Mouse (Mus musculus): ENCODE data around the gene Fcer1g. TPM values are rescaled to one million over a fixed set of nuclear protein-coding genes. Genes with fewer than 3 reads are reported as not detected.

Fcer1g gene
- polyA plus RNA-seq, 1 experiment from 2014 or later: 32.1 TPM

DNA sequence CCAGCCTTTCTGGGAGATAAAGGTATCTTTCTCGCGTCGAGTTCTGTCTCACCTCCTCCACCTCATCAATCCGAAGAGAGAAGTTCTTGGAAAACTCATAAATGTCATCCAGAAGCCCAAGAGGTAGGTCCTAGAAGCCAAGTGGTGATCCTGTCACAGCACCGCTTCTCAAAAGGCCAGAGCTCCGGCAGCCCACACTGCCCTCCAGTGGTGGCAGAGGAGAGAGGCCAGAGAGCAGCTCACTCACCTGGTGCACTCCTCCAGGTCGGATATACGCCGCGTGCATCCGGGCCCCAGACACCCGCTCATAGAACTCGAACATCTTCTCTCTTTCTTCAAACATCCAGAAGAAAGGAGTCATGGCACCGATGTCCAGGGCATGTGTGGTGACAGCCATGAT lies 4.3 kb upstream of the Fcer1g start:
- Histone ChIP-seq H3K4me3 (ENCODE audit: low read length) (no peak overlapping the region), H3K9me3 (ENCODE audit: control insufficient read depth, low read length) (no peaks in the 10 kb centered on the region), H3K4me1 (ENCODE audit: control insufficient read depth, insufficient read depth, low read length) (no peaks in the 10 kb centered on the region), H3K4me2 (replicated peaks; ENCODE audit: low read depth, low read length) (no peak overlapping the region), H3K36me3 (ENCODE audit: control insufficient read depth, insufficient read depth, low read length) (peaks cover 99% of the 10 kb centered on the region), H3K9ac (ENCODE audit: low read depth, low read length) (no peak overlapping the region), H3K27me3 (ENCODE audit: control insufficient read depth, insufficient read depth, low read length) (no peaks in the 10 kb centered on the region), H3K27ac (ENCODE audit: low read depth, low read length) (no peak overlapping the region)
- ATAC-seq (ENCODE audit: low FRiP score, low TSS enrichment): no peak
- WGBS: 72% methylated on average over 14 of the region's 14 CpGs

DNA sequence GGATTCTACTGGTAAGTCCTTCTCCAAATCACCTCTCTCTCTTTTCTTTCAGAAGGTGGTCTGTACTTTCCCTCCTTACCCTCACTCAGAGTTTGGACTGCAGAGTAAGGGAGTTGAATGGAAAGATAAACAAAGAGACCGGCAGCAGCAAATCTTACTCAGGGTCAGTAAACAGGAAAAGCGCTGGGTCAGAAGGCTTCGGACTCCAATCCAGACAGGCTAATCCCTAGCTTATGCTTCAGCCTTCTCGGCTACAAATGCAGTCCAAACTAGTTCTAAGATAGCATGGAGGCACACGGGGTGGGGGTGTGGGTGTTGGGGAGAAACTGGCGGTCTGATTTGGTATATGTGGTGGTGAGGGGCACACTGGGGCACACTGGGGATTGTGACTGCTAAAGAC lies 3.3 kb upstream of the Fcer1g start:
- Histone ChIP-seq H3K4me3 (ENCODE audit: low read length) (no peak overlapping the region), H3K27ac (ENCODE audit: low read depth, low read length) (no peak overlapping the region), H3K9ac (ENCODE audit: low read depth, low read length) (no peak overlapping the region), H3K4me2 (replicated peaks; ENCODE audit: low read depth, low read length) (no peak overlapping the region), H3K9me3 (ENCODE audit: control insufficient read depth, low read length) (no peaks in the 10 kb centered on the region), H3K36me3 (ENCODE audit: control insufficient read depth, insufficient read depth, low read length) (peaks cover 93% of the 10 kb centered on the region), H3K27me3 (ENCODE audit: control insufficient read depth, insufficient read depth, low read length) (no peaks in the 10 kb centered on the region), H3K4me1 (ENCODE audit: control insufficient read depth, insufficient read depth, low read length) (no peaks in the 10 kb centered on the region)
- no peak for ATAC-seq (ENCODE audit: low FRiP score, low TSS enrichment)
- 81% methylated on average over 6 of the region's 6 CpGs for WGBS

DNA sequence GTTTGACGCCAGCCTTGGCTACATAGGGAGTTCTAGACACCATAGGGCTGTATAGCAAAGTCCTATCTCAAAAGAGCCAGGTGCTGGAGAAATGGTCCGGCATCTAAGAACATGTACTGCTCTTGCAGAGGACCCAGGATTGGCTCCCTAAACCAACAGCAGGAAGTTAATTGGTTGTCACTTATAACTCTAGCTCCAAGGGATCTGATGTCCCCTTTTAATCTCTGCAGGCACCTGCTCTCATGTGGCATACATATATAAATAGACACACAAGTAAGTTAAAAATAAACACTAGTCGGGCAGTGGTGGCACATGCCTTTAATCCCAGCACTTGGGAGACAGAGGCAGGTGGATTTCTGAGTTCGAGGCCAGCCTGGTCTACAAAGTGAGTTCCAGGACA lies 1.6 kb upstream of the Fcer1g start:
- peaks cover 77% of the 10 kb centered on the region for H3K36me3 ChIP-seq (ENCODE audit: control insufficient read depth, insufficient read depth, low read length)
- no peaks in the 10 kb centered on the region for H3K4me1 ChIP-seq (ENCODE audit: control insufficient read depth, insufficient read depth, low read length)
- H3K9ac ChIP-seq (ENCODE audit: low read depth, low read length): no peak overlapping the region
- no peaks in the 10 kb centered on the region for H3K27me3 ChIP-seq (ENCODE audit: control insufficient read depth, insufficient read depth, low read length)
- no peaks in the 10 kb centered on the region for H3K9me3 ChIP-seq (ENCODE audit: control insufficient read depth, low read length)
- no peak for ATAC-seq (ENCODE audit: low FRiP score, low TSS enrichment)
- WGBS: 91% methylated on average over 4 of the region's 4 CpGs
- no peak overlapping the region for H3K4me2 ChIP-seq (replicated peaks; ENCODE audit: low read depth, low read length)
- no peak overlapping the region for H3K27ac ChIP-seq (ENCODE audit: low read depth, low read length)
- no peak overlapping the region for H3K4me3 ChIP-seq (ENCODE audit: low read length)

DNA sequence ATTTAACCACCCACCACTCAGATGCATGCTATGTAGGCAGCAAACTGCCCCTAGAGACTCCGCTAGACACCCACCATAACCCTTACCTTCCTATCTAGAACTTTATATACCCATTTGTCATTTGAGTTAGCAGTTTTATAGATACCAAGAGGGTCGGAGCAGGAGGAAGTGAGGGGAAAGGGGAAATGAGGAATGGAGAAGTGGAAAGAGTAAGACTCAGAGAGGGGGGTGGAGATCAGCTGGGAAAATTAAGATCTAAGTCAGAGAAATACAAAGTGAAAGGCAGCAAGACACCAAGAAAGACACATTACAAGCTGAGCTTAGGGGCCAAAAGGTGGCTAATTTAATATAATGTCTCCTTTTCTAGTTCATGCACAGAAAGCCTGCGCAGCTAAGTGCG lies 373 bp upstream of the Fcer1g start:
- WGBS: 78% methylated on average over 4 of the region's 4 CpGs
- Histone ChIP-seq H3K4me1 (ENCODE audit: control insufficient read depth, insufficient read depth, low read length) (0 out of 2 replicates have a peak, but pooled peaks cover 3% of the 10 kb centered on the region), H3K4me3 (ENCODE audit: low read length) (no peak overlapping the region), H3K4me2 (replicated peaks; ENCODE audit: low read depth, low read length) (no peak overlapping the region), H3K9ac (ENCODE audit: low read depth, low read length) (no peak overlapping the region), H3K36me3 (ENCODE audit: control insufficient read depth, insufficient read depth, low read length) (peaks cover 65% of the 10 kb centered on the region), H3K9me3 (ENCODE audit: control insufficient read depth, low read length) (no peaks in the 10 kb centered on the region), H3K27me3 (ENCODE audit: control insufficient read depth, insufficient read depth, low read length) (no peaks in the 10 kb centered on the region), H3K27ac (ENCODE audit: low read depth, low read length) (no peak overlapping the region)
- ATAC-seq (ENCODE audit: low FRiP score, low TSS enrichment): no peak

DNA sequence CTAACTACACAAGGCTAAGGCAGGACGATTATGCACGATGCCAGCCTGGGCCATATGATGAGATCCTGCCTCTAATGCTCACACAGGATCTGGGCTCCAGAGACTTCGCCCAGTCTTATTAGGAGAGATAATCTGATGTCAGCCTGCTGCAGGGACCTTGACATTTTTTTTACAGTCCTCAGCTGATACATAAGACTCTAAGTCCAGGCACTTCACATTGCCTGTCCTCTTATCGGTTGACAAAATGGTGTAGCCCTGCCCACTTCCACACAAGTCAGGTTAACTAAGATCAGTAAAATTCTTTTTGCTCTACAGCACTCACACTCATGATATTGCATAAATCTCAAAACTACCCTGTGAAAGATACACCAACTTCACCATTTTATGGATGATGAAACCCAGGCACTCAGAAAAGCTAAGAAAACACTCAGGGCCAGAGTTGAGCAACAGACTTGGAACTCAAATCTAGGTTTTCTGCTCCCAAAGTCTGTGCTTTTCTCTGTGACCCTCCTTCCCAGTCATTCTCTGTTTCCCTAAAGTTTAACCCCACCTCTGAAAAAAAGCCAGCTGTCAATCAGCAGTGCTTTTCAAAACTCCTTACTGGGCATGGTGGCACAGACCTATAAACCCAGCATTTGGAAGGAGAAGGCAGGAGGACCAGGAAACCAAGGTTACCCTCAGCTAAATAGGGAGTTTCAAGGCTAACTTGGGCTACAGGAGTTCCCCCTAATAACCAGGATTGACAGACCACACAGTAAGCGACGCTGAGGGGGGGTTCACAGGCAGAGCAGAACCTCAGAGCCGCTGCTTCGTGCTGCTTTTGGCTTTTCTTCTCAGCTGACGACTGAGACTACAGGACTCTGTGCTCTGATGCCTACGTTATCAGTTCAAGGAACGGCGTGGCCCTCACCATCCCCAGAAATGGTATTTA lies 1.1 kb downstream of the Fcer1g start:
- Histone ChIP-seq H3K27me3 (ENCODE audit: control insufficient read depth, insufficient read depth, low read length) (no peaks in the 10 kb centered on the region), H3K4me3 (ENCODE audit: low read length) (no peak overlapping the region), H3K9me3 (ENCODE audit: control insufficient read depth, low read length) (no peaks in the 10 kb centered on the region), H3K4me2 (replicated peaks; ENCODE audit: low read depth, low read length) (no peak overlapping the region), H3K4me1 (ENCODE audit: control insufficient read depth, insufficient read depth, low read length) (0 out of 2 replicates have a peak, but pooled peaks cover 5% of the 10 kb centered on the region), H3K27ac (ENCODE audit: low read depth, low read length) (no peak overlapping the region), H3K9ac (ENCODE audit: low read depth, low read length) (no peak overlapping the region), H3K36me3 (ENCODE audit: control insufficient read depth, insufficient read depth, low read length) (peaks cover 50% of the 10 kb centered on the region)
- 88% methylated on average over 12 of the region's 12 CpGs for WGBS
- no peak for ATAC-seq (ENCODE audit: low FRiP score, low TSS enrichment)

DNA sequence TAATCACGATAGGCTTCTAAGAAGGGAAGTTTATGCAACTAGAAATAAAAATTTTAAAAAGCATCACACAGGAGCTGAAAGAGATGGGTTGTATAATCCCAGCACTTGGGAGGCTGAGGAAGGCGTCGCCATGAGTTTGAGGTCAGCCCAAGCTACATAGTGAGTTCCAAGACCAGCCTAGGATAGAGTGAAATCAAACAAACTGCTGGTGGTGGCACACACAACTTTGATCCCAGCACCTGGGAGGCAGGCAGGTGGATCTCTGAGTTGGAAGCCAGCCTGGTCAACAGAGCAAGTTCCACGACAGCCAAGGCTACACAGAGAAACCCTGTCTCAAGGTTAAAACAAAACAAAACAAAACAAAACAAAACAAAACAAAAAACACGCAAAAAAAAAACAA lies 1.8 kb downstream of the Fcer1g start:
- Histone ChIP-seq H3K9me3 (ENCODE audit: control insufficient read depth, low read length) (no peaks in the 10 kb centered on the region), H3K27me3 (ENCODE audit: control insufficient read depth, insufficient read depth, low read length) (no peaks in the 10 kb centered on the region), H3K4me2 (replicated peaks; ENCODE audit: low read depth, low read length) (no peak overlapping the region), H3K4me1 (ENCODE audit: control insufficient read depth, insufficient read depth, low read length) (0 out of 2 replicates have a peak, but pooled peaks cover 5% of the 10 kb centered on the region), H3K9ac (ENCODE audit: low read depth, low read length) (no peak overlapping the region), H3K4me3 (ENCODE audit: low read length) (no peak overlapping the region), H3K36me3 (ENCODE audit: control insufficient read depth, insufficient read depth, low read length) (peaks cover 43% of the 10 kb centered on the region), H3K27ac (ENCODE audit: low read depth, low read length) (no peak overlapping the region)
- no peak for ATAC-seq (ENCODE audit: low FRiP score, low TSS enrichment)
- WGBS: 87% methylated on average over 5 of the region's 5 CpGs

DNA sequence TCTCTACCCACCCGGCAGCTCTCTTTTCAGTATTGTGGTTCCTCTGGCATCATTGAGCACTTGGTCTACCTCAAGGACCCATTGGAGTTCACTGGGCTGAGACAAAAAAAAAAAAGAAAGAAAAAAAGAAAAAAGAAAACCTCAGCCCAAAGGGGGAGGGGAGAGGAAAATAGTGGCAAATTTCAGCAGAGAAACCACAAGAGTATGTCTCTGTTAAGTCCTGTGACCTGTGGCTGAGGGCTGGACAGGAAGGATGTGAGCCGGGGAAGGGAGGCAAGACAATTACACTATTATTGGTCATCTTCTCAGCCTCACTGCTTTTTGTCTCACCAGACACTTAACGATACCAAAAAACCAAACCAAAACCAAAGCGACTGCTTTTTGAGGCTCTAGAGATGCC lies 2.3 kb downstream of the Fcer1g start:
- Histone ChIP-seq H3K36me3 (ENCODE audit: control insufficient read depth, insufficient read depth, low read length) (peaks cover 38% of the 10 kb centered on the region), H3K4me2 (replicated peaks; ENCODE audit: low read depth, low read length) (no peak overlapping the region), H3K27ac (ENCODE audit: low read depth, low read length) (no peak overlapping the region), H3K9me3 (ENCODE audit: control insufficient read depth, low read length) (no peaks in the 10 kb centered on the region), H3K9ac (ENCODE audit: low read depth, low read length) (no peak overlapping the region), H3K27me3 (ENCODE audit: control insufficient read depth, insufficient read depth, low read length) (no peaks in the 10 kb centered on the region), H3K4me3 (ENCODE audit: low read length) (no peak overlapping the region), H3K4me1 (ENCODE audit: control insufficient read depth, insufficient read depth, low read length) (0 out of 2 replicates have a peak, but pooled peaks cover 5% of the 10 kb centered on the region)
- ATAC-seq (ENCODE audit: low FRiP score, low TSS enrichment): no peak
- WGBS: 78% methylated on average over 4 of the region's 4 CpGs

DNA sequence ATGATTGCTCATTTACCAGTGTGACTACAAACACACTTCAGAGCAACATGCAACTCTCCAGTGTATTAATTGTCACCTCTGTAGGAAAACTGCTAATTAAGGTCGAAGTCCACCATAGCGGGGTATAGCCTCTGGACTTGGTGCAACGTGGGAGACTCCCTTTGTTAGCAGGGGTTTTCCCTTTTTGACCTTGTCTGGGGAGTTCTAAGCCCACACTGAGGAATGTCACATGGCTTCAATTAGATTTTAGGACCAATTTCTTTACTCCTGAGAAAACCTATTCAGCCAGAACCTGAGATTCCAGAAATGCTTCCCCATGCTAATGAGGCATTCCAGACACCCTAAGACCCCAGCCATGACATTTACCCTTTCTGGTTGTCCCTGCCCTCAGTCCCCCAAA lies 4.0 kb downstream of the Fcer1g start:
- no peaks in the 10 kb centered on the region for H3K9me3 ChIP-seq (ENCODE audit: control insufficient read depth, low read length)
- no peak overlapping the region for H3K9ac ChIP-seq (ENCODE audit: low read depth, low read length)
- no peak overlapping the region for H3K4me2 ChIP-seq (replicated peaks; ENCODE audit: low read depth, low read length)
- no peak overlapping the region for H3K4me3 ChIP-seq (ENCODE audit: low read length)
- H3K36me3 ChIP-seq (ENCODE audit: control insufficient read depth, insufficient read depth, low read length): peaks cover 22% of the 10 kb centered on the region
- 0 out of 2 replicates have a peak, but pooled peaks cover 5% of the 10 kb centered on the region for H3K4me1 ChIP-seq (ENCODE audit: control insufficient read depth, insufficient read depth, low read length)
- no peak overlapping the region for H3K27ac ChIP-seq (ENCODE audit: low read depth, low read length)
- ATAC-seq (ENCODE audit: low FRiP score, low TSS enrichment): no peak; the same call in 1 of the 2 replicates
- WGBS: 70% methylated on average over 3 of the region's 3 CpGs
- no peaks in the 10 kb centered on the region for H3K27me3 ChIP-seq (ENCODE audit: control insufficient read depth, insufficient read depth, low read length)

DNA sequence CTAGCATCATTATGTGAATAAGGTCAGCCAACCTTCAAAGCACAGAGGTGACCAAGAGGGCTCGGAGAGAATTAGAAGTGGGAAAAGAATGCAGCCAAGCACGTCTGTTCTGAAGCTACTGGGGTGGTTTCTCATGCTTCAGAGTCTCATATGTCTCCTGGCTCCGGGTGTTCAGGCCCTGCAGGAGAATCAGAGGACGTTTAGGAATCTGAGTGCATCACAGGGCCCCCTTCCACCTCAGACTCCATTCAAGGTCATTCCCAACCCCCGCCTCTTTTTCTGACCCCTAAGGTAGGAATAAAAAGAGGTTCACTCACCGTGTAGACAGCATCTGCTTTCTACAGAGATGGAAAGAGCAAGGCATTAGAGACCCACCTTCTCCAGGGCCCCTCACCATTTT lies 4.4 kb downstream of the Fcer1g start:
- Histone ChIP-seq H3K9ac (ENCODE audit: low read depth, low read length) (no peak overlapping the region), H3K4me3 (ENCODE audit: low read length) (no peak overlapping the region), H3K27ac (ENCODE audit: low read depth, low read length) (no peak overlapping the region), H3K36me3 (ENCODE audit: control insufficient read depth, insufficient read depth, low read length) (peaks cover 17% of the 10 kb centered on the region), H3K9me3 (ENCODE audit: control insufficient read depth, low read length) (no peaks in the 10 kb centered on the region), H3K4me2 (replicated peaks; ENCODE audit: low read depth, low read length) (no peak overlapping the region), H3K27me3 (ENCODE audit: control insufficient read depth, insufficient read depth, low read length) (no peaks in the 10 kb centered on the region), H3K4me1 (ENCODE audit: control insufficient read depth, insufficient read depth, low read length) (0 out of 2 replicates have a peak, but pooled peaks cover 5% of the 10 kb centered on the region)
- WGBS: 51% methylated on average over 6 of the region's 6 CpGs
- no peak; the same call in 1 of the 2 replicates for ATAC-seq (ENCODE audit: low FRiP score, low TSS enrichment)

Measured in kidney, embryonic 14.5 days (tissue).